Mouse (Mus musculus) hindbrain, postnatal 0 days (tissue): Measurements from ENCODE around the gene Cacna2d1. TPM values are rescaled to one million over a fixed set of nuclear protein-coding genes. Genes with fewer than 3 reads are reported as not detected.

Experiments used
- ATAC-seq: fragments of 200-750 bp; cut with Nextera tagmentation; 2 replicates; pipeline ENCODE4 v1.8.0; 2017; ENCODE audit warnings: mild to moderate bottlenecking, moderate TSS enrichment, moderate library complexity
- DNase-seq: peaks from one replicate; pipeline ENCODE4 v3.0.0-alpha.2; 2015; ENCODE audit warnings: low spot score
- H3K27ac ChIP-seq: fragments of 300-500 bp; sonication (generic); 2 replicates; pipeline ENCODE4 v1.5.1; 2014; ENCODE audit warnings: mild to moderate bottlenecking
- H3K27me3 ChIP-seq: fragments of 300-500 bp; sonication (generic); 2 replicates; pipeline ENCODE4 v1.6.1; 2014; ENCODE audit warnings: low read length, mixed read lengths; ENCODE audit not compliant: insufficient read depth
- H3K36me3 ChIP-seq: fragments of 300-500 bp; sonication (generic); 2 replicates; pipeline ENCODE4 v1.6.1; 2014; ENCODE audit warnings: low read length, mixed read lengths; ENCODE audit not compliant: insufficient read depth
- H3K4me1 ChIP-seq: fragments of 300-500 bp; sonication (generic); 2 replicates; pipeline ENCODE4 v1.6.1; 2014; ENCODE audit warnings: antibody characterized with exemption, low read length, mixed read lengths; ENCODE audit not compliant: insufficient read depth
- H3K4me2 ChIP-seq: fragments of 300-500 bp; sonication (generic); 2 replicates; pipeline ENCODE4 v1.6.1; 2014; ENCODE audit warnings: low read depth, mild to moderate bottlenecking, low read length, moderate library complexity, mixed read lengths
- H3K4me3 ChIP-seq: fragments of 300-500 bp; sonication (generic); 2 replicates; pipeline ENCODE4 v1.5.1; 2014; ENCODE audit warnings: low read length
- H3K9ac ChIP-seq: fragments of 300-500 bp; sonication (generic); replicated peaks from 2 replicates; pipeline ENCODE4 v1.6.1; 2014; ENCODE audit warnings: mild to moderate bottlenecking, low read length, moderate library complexity, mixed read lengths
- H3K9me3 ChIP-seq: fragments of 300-500 bp; sonication (generic); 2 replicates; pipeline ENCODE4 v1.6.1; 2016; ENCODE audit warnings: low read length, mixed read lengths
- CTCF ChIP-seq: IDR thresholded peaks from 2 replicates; pipeline ENCODE4 v1.5.1; 2016; ENCODE audit warnings: antibody characterized with exemption, control low read depth, low read depth
- WGBS: fragments of 180-500 bp; shearing (Covaris S2); extraction: QIAGEN DNeasy Blood & Tissue Kit; methylation state at CpG from one replicate; pipeline ENCODE4 v1.1.7; 2014; 5-methylcytosine and 5-hydroxymethylcytosine counted together
- polyA plus RNA-seq: library from polyadenylated mRNA; unstranded; fragments of >200 nt; fragmentation: Nextera tagmentation; extraction: Ambion mirVana; gene quantifications from 2 replicates; pipeline ENCODE4 v1.2.1, GENCODE M21; 2015
- total RNA-seq: library from RNA; depleted of rRNA; stranded (reverse); fragments of >200 nt; gene quantifications from 2 replicates; pipeline ENCODE4 v1.2.3, GENCODE M21; 2014

Gene Cacna2d1
- total and polyA plus RNA-seq, 2 experiments from 2014 or later, result 36.3 to 58.8 TPM

- TF ChIP-seq CTCF, result no peak
- ATAC-seq, result 0 out of 2 replicates have a peak, but pooled peaks have one; percentile 56
- Histone ChIP-seq H3K36me3 (no peaks in the 10 kb centered on the region), H3K27me3 (no peaks in the 10 kb centered on the region), H3K27ac (peak overlapping the region; percentile 16; the same call in 1 of the 2 replicates), H3K4me2 (no peak overlapping the region), H3K9ac (no peak overlapping the region), H3K9me3 (no peaks in the 10 kb centered on the region), H3K4me1 (no peaks in the 10 kb centered on the region), H3K4me3 (no peak overlapping the region)
- 62% methylated on average over 4 of the region's 4 CpGs for WGBS
- peak; percentile 53 for DNase-seq
Observed at GRCm38 (mm10) chr5:16095345-16095744, 160.9 kb downstream of the Cacna2d1 start.

DNA sequence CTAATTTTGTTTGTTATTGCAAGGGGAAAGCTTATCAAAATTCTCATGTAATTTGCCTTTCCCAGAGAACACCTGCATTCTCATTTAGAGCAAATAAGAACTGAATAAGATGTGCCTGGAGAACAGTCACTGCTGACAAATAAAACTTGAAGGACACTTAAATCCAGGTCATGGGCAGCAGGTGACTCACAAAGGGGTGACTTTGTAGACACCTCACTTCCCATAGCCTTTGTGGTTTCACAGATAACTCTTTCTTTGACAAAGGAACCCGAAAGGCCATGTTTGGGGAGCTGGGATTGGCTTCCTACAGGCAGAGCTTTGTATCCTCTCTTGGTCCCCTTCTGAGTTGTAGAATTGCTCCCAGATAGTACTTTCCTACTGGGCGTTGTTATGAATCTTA lies 164.3 kb downstream of the Cacna2d1 start:
- no peak for ATAC-seq
- no peak for DNase-seq
- no peaks in the 10 kb centered on the region for H3K9me3 ChIP-seq
- WGBS, result 74% methylated on average over 2 of the region's 2 CpGs
- H3K27me3 ChIP-seq, result no peaks in the 10 kb centered on the region
- H3K4me1 ChIP-seq, result no peaks in the 10 kb centered on the region
- H3K4me3 ChIP-seq, result no peak overlapping the region
- no peak overlapping the region for H3K9ac ChIP-seq
- no peak for TF ChIP-seq CTCF
- no peak overlapping the region for H3K27ac ChIP-seq
- no peak overlapping the region for H3K4me2 ChIP-seq
- H3K36me3 ChIP-seq, result no peaks in the 10 kb centered on the region

DNA sequence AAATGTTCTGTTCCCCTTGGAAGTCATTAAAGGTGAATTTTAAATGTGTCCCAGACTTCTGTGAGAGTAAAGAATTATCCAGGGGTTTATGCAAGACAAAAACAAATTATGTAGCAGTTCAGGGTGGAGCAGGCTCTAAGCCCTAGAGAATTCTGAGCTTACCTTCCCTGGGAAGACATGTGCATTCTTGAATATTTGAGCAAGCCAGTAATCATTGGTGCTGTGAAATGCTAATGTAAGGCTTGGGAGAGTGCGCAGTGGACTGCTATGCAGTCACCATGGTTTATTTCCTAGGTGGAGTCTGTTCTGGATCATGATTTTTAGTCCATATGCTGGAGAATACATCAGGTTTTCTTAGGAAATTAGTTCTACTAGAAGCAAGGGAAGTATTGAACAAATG lies 167.3 kb downstream of the Cacna2d1 start:
- no peak for TF ChIP-seq CTCF
- H3K4me1 ChIP-seq, result no peaks in the 10 kb centered on the region
- no peak overlapping the region for H3K9ac ChIP-seq
- no peak for ATAC-seq
- no peak overlapping the region for H3K4me2 ChIP-seq
- WGBS, result 88% methylated on average over 1 of the region's 1 CpGs
- H3K9me3 ChIP-seq, result no peaks in the 10 kb centered on the region
- no peaks in the 10 kb centered on the region for H3K36me3 ChIP-seq
- H3K27me3 ChIP-seq, result no peaks in the 10 kb centered on the region
- DNase-seq, result no peak
- no peak overlapping the region for H3K27ac ChIP-seq
- H3K4me3 ChIP-seq, result no peak overlapping the region

GRCm38 (mm10) chr5:16105701-16106100 lies 171.2 kb downstream of the Cacna2d1 start:
- no peak for TF ChIP-seq CTCF
- H3K4me2 ChIP-seq, result no peak overlapping the region
- WGBS, result 57% methylated on average over 2 of the region's 2 CpGs
- no peaks in the 10 kb centered on the region for H3K9me3 ChIP-seq
- DNase-seq (no peak), ATAC-seq (no peak)
- no peak overlapping the region for H3K27ac ChIP-seq
- H3K9ac ChIP-seq, result no peak overlapping the region
- no peaks in the 10 kb centered on the region for H3K4me1 ChIP-seq
- no peaks in the 10 kb centered on the region for H3K36me3 ChIP-seq
- H3K4me3 ChIP-seq, result no peak overlapping the region
- no peaks in the 10 kb centered on the region for H3K27me3 ChIP-seq

DNA sequence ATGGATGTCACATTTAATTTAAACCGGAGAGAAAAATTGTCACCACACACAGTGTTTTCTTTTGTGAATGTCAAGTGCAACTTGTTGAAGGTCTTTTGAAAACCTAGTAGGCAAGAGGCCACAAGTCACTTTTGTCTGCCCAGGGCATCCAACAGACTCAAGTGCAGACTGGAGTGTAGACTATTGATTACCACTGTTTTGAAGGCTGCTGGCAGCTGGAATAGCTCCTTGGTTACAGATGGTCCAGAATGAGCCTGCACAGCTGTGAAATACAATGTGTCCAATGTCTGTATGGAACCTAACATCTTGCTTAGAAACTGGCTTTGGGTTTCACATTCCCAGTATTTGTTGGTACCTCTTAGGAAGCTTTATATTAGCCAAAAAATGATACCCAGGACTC lies 176.2 kb downstream of the Cacna2d1 start:
- no peak for DNase-seq
- H3K9me3 ChIP-seq, result no peaks in the 10 kb centered on the region
- H3K4me1 ChIP-seq, result no peaks in the 10 kb centered on the region
- H3K27ac ChIP-seq, result no peak overlapping the region
- TF ChIP-seq CTCF, result no peak
- ATAC-seq, result no peak
- no peaks in the 10 kb centered on the region for H3K27me3 ChIP-seq
- no peaks in the 10 kb centered on the region for H3K36me3 ChIP-seq
- H3K4me2 ChIP-seq, result no peak overlapping the region
- no peak overlapping the region for H3K9ac ChIP-seq
- WGBS, result 45% methylated on average over 1 of the region's 1 CpGs
- H3K4me3 ChIP-seq, result no peak overlapping the region

- ATAC-seq, result no peak
- WGBS, result 80% methylated on average over 1 of the region's 1 CpGs
- Histone ChIP-seq H3K36me3 (no peaks in the 10 kb centered on the region), H3K27ac (no peak overlapping the region), H3K27me3 (no peaks in the 10 kb centered on the region), H3K9me3 (no peaks in the 10 kb centered on the region), H3K9ac (no peak overlapping the region), H3K4me1 (no peaks in the 10 kb centered on the region), H3K4me2 (no peak overlapping the region), H3K4me3 (no peak overlapping the region)
- TF ChIP-seq CTCF, result no peak
- DNase-seq, result no peak
Observed at GRCm38 (mm10) chr5:16113879-16114278, 179.4 kb downstream of the Cacna2d1 start.

- Histone ChIP-seq H3K4me1 (no peaks in the 10 kb centered on the region), H3K9me3 (no peaks in the 10 kb centered on the region), H3K4me3 (no peak overlapping the region), H3K9ac (no peak overlapping the region), H3K4me2 (no peak overlapping the region), H3K36me3 (no peaks in the 10 kb centered on the region), H3K27ac (no peak overlapping the region), H3K27me3 (no peaks in the 10 kb centered on the region)
- ATAC-seq (no peak), DNase-seq (no peak)
- no peak for TF ChIP-seq CTCF
- WGBS, result 42% methylated on average over 11 of the region's 11 CpGs
Observed at GRCm38 (mm10) chr5:16121334-16121733, 186.8 kb downstream of the Cacna2d1 start.
